Mouse (Mus musculus): Measurements from ENCODE around the gene Cldn5.

The Cldn5 gene

GRCm38 (mm10) chr16:18776556-18777100 lies at the start of gene Cldn5:
Gene Cldn5, plus strand, starts transcription at chr16:18776847.
- DNase-seq (ENCODE audit: low spot score in 2 of 2): no peak

- no peak for DNase-seq (ENCODE audit: low spot score in 2 of 2)
Observed at GRCm38 (mm10) chr16:18727536-18728499, 48.8 kb upstream of the Cldn5 start.

- no peak for DNase-seq (ENCODE audit: low spot score in 2 of 2)
Observed at GRCm38 (mm10) chr16:18729185-18729584, 47.5 kb upstream of the Cldn5 start.

- DNase-seq (ENCODE audit: low spot score in 2 of 2): no peak
Observed at GRCm38 (mm10) chr16:18730640-18731039, 46.0 kb upstream of the Cldn5 start.

DNA sequence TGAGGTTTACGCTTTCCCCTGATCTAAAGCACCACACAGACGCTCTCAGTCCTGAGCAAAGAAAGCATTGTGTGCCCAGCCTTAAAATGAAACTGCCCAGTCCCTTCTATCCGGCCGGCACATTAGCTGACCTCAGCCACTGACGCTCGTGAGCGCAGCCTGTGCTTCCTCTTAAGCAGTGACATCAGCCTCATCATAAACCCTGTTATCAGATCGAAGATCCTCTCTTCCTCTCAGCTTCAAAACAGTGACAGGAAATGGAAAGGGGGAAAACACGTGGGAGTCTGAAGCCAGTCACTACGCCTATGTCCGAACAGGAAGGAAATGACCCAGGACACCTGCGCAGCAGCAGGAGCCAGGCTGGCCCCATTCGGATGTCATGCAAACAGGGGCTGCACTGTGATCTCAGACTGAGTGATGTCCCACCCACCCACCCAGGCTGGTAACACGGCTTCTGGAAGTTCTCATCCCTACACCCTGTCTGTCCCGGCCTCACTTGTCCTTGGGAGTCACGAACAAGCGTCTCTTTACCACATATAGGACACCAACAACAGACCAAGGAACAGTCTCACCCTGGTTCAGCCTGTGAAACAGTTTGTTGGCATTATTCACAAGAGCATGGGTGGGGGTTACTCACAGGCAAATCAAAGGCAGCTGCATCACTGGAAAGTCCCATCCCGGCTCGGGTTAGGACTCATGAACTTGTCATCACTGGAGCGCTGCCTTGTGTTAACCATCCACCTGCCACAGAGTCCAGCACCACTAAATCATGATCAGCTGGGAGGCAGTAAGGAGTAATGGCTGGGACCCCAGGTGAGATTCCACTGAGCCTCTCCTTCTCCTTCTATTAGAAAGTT lies 43.3 kb upstream of the Cldn5 start:
- no peak for DNase-seq (ENCODE audit: low spot score in 2 of 2)

GRCm38 (mm10) chr16:18738303-18738702 lies 38.3 kb upstream of the Cldn5 start:
- DNase-seq (ENCODE audit: low spot score in 2 of 2): no peak

DNA sequence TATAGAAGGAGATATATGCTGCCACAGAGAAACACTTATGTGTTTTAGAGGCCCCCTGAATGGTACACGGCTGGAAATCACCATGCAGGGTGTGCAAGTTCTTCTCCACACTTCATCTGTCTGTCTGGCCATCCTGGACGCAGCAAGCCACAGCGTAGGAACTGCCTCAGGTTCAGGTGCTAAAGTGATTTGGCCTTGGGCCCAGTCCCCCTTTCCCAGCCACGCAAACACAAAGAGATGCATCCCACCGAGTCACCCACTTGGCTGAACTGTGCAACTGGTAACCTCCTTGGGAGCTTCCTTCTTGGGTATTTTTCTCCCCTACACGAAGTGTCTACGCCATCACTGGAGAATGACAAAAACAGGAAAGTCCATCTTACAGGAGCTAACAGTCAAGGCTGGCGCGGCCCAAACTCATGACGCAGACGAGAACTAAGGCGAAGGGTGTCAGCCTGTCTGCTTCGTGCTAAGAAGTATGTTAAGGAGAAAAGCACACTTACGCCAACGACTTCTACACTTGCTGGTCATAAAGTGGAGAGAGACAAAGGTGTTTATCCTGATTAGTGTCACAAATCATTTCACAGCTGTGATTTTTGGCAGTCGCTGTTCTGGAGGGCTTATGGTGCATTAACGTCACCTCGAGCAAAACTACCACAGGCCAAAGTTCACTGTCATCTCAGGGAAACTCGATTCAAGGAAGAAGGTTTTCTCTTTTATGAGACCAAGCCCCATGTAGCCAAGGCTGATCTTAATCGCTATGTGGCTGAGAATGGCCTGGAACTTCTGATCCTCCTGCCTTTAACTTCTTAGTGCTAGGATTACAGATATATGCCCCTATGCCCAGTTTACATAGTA lies 30.2 kb upstream of the Cldn5 start:
- DNase-seq (ENCODE audit: low spot score in 2 of 2): no peak

- no peak for DNase-seq (ENCODE audit: low spot score in 2 of 2)
Observed at GRCm38 (mm10) chr16:18751101-18751500, 25.5 kb upstream of the Cldn5 start.

GRCm38 (mm10) chr16:18751885-18752499 lies 24.7 kb upstream of the Cldn5 start:
- DNase-seq (ENCODE audit: low spot score in 2 of 2): no peak

DNA sequence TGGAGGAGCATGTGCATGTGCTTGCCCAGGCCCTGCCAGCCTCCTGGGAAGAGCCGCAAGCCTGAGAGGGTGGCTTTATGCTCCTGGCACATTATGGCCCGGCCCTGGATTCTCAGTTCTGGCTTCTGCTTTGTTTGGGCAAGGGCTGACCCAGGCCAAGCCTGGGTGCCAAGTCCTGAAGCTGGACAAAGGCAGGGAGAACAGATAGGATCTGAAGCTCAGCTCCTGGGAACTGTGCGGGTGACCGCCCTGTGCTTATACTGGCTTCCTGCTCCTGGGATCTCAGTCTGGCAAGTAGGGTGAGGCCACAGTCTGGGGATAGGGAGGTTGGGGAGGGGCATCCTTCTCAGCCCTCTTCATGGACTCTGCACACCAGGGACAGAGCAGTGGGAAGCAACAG lies 14.9 kb upstream of the Cldn5 start:
- no peak for DNase-seq (ENCODE audit: low spot score in 2 of 2)

DNA sequence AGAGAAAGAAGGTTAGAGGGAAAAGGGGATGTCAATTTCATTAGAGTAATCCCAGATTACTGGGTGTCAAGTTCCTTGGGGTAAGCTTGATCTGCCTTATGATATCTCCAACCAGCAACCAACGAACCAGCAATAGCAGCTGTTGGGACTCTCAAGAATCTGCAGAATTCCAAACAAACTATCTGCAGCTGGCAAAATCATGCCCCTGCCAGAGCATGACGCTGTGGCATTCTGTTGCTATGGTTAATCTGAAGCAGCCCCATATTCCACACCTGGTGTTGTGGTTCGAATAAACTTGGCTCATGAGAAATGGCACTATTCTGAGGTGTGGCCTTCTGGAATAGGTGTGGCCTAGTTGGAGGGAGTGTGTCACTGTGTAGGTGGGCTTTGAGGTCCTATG lies 13.7 kb upstream of the Cldn5 start:
- DNase-seq (ENCODE audit: low spot score in 2 of 2): no peak

DNA sequence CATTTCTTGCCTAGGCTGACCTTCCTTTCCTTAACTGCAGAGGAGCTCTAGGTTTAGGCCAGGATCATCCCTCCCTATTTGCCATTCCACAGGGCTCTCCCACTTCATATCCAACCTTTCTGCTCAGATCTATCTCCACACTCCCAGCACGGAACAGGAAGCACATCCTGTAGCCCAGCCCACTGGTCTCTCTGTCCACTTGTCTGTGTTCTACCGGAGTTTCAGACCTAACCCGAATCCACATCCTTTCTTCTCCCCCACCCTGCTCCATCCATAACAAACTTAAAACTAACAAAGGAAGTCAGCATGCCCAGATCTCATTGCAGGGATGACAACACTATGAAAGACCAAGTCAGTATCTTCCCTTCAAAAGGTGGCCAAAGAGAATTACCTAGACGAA lies 10.3 kb upstream of the Cldn5 start:
- DNase-seq (ENCODE audit: low spot score in 2 of 2): no peak

DNA sequence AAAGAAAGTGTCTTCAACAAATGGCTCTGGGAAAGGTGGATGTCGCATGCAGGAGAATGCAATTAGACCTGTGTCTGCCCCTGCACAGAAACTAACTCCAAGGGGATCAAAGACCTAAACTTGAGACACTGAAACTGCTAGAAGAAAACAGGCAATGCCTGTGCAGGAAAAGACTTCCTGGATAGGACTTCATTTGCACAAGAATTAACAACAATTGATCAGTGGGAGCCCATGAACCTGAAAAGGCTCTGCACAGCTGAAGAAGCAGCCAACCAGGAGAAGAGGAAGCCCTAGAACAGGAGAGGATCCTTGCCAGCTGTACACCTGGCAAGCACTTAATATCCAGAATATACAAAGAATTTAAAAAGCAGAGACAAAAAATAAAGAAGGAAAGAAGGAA lies 7.1 kb upstream of the Cldn5 start:
- DNase-seq (ENCODE audit: low spot score in 2 of 2): no peak

DNA sequence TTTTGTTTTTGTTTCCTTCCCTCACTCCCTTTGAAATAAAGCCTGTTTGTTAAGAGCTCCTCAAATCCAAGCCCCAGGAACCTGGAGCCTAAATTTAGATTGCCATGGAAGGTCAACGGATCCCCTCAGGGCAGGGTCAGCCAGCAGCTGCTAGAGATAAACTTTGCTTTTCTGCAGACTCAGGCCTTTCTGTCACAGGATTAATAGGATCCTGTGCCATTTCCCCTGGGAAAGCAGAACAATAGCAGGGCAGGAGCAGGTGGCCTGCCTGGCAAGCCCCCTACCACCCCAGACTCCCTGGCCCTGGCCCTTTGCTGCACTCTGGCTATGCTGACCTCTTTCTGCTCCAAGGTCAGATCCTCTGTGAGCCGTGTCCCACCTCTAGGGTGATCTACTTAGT lies 2.7 kb upstream of the Cldn5 start:
- DNase-seq (ENCODE audit: low spot score in 2 of 2): no peak

DNA sequence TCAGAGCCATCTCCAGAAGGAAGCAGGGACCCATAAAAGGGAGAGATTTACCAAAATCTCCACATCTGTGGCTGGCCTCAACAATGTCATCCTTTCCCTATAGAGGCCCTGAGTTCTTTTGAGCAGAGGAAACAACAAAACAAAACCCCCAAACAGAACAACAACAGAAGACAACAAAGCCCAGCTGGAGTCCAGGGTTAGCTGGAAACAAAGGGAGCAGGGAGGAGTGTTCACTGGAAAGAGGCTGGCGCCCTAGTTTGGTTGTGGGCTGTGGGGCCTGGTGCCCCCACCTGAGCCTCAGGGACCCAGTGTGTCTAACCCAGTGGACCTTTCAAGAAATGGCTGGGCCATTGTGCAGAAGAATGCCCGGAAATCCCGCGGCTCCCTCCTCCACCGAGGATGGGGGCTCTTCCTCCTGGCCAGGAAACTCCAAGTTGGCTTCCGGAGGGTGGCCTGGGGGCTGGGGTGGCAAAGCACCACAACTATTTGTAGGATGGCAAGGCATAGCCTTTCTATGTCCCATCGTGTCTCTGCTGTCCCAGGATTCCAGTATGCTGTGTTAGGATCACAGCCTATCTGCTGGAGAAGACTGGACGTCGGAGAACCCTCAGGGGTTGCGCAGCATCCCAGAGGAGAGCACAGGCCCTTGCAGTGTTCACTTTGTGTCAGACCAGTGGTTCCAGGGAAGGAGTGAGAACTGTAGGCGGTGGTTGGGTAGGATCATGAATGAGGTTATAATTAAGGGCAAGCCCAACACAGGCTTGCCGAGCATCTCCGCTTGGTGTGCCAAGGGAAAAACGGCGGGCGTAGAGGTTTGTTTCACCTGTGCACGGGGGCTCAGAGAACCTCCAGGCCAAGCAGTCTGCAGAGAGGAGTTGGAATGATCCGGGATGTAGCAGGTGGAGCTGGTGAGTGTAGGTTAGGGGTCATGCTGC lies 759 bp upstream of the Cldn5 start:
- no peak for DNase-seq (ENCODE audit: low spot score in 2 of 2)

DNA sequence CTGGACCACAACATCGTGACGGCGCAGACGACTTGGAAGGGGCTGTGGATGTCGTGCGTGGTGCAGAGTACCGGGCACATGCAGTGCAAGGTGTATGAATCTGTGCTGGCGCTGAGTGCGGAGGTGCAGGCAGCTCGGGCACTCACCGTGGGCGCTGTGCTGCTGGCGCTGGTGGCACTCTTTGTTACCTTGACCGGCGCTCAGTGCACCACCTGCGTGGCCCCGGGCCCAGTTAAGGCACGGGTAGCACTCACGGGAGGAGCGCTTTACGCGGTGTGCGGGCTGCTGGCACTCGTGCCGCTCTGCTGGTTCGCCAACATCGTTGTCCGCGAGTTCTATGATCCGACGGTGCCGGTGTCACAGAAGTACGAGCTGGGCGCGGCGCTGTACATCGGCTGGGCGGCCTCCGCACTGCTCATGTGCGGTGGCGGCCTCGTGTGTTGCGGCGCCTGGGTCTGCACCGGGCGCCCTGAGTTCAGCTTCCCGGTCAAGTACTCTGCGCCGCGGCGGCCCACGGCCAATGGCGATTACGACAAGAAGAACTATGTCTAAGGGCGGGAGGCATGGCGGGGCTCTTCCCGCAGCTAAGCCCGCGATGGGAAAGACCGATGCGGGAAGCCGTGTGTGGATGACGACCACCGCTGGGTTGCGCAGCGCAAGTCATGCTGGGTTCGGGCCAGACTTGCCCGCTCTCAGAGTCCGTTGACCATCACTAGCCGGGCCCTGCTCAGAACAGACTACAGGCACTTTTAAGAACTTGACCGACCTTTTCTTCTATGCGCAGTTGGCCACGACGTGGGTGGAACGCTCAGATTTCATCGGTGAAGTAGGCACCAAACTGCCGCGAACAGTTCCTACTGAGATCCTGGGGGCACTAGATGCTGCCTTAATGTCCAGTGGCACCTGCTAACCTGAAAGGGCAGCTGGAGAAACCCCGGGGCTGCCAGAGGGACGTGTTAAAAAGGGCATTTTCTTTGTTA lies 744 bp downstream of the Cldn5 start:
- DNase-seq (ENCODE audit: low spot score in 2 of 2): peak in 1 of 2 experiments; percentile 10

DNA sequence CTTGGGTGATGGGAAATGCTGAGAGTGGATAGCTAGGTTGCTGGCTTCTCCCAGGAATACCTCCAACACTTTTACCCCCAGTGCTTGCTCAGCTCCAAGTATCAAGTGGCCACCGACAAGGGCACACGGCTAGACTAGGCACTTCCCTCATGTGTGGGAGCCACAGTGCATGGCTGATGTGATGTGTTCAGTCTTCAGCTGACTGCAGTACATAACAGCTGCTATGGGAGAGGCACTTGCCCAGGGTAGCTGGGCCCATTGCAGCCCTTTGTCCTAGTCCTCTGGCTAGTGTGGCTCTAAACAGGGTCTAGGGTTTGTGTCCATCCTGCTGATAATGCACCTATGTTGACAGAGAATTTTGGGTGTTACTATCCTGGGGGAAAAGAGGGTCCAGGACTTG lies 1.8 kb downstream of the Cldn5 start:
- no peak for DNase-seq (ENCODE audit: low spot score in 2 of 2)

DNA sequence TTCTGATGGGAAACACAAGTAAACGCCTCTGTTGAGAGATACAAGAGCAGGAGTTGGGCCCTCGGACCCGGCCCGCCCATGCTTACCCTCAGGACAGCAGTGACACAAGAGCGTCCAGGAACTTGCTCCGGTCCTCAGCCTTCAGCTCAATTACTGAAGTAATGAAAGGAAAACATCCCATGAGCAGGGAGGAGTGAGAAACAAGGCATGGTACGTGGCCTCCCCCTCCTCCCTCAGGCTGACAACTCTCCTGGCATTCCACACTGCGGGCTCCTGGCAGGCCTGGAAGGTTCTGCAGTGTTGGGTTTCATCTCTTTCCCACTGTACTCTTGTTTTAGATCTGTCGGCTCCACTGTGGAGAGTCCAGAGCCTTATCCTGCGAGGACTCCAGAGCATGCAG lies 5.2 kb downstream of the Cldn5 start:
- DNase-seq (ENCODE audit: low spot score in 2 of 2): no peak

DNA sequence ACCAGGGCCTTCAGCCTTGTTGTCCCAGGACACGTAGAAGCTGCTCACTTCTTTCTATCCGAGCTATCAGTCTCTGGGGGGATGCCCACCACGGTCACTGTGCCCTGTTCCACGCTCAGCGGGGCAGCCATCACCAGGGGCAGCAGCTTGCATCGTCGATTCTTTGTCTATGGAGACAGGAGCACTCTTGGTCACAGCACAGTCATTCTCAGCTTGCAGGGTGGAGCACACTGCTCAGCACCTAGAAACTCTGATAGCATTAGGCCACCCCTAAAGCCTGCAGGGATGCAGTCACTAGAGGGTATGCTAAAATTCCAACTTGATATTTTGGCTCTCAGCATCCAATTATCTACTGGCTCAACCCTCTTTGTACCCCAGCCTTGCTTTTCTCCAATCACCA lies 8.4 kb downstream of the Cldn5 start:
- DNase-seq (ENCODE audit: low spot score in 2 of 2): no peak

Data from urinary bladder, adult 18-20 months (tissue).